In the genomic region with DNA sequence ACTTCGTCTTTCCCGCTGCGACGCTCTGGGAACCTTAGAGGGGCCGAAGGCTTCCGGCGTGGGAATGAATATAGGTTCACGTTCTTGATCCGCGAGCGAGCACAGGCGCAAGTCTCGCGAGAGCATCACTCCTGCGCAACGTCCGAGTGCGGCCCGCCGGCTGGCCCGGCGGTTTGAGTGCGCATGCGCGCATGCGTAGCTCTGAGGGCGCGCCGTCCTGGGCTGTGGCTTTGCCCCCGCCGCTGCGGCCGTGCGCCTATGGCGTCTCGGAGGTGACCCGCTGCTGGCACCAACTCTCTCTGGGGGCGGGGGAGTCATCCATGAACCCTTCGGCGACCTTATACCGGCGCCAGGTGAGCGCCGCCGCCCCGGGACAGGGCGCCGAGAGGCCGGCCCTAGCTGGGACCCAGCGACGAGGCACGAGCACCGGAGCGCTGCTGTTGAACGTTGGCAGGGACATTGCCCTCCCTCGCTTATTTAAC, we compare ENCODE assay signal across 8 mouse cellular contexts. TPM values are rescaled to one million over a fixed set of nuclear protein-coding genes. Genes with fewer than 3 reads are reported as not detected.
A peak's percentile ranks its signal among the peaks of the same experiment; 100 is the strongest.
DNase-seq lines count a peak whose midpoint lies in the region; ATAC-seq and TF ChIP-seq lines count a peak whose summit lies in the region.

A gene (plus strand): TSS at position 172 of the 482 bp plus-strand sequence.

- no peak for TF ChIP-seq CTCF in ES-Bruce4 (IDR thresholded peaks at IDR 0.05; ENCODE audit: low read depth, low read length)

- intact Hi-C loops in heart, postnatal 14 days (cut with DNase I) = no loop called here

- H3K27ac ChIP-seq in ES-Bruce4 (ENCODE audit: insufficient read depth, low read length) = no peak within 1 kb of the TSS; the same call in 1 of the 2 replicates
- H3K27ac ChIP-seq in forebrain, embryonic 14.5 days (ENCODE audit: low read depth, low read length) = peak within 1 kb of the TSS; percentile 81
- peak within 1 kb of the TSS; percentile 92 for H3K27ac ChIP-seq in neural tube, embryonic 15.5 days (replicated peaks)

- H3K9me3 ChIP-seq in ES-Bruce4 (replicated peaks; ENCODE audit: control insufficient read depth, insufficient read depth, low read length, poor library complexity, severe bottlenecking) = no peaks in the 10 kb centered on the region
- no peaks in the 10 kb centered on the region for H3K9me3 ChIP-seq in forebrain, embryonic 14.5 days (replicated peaks; ENCODE audit: control insufficient read depth, low read length)
- no peaks in the 10 kb centered on the region for H3K9me3 ChIP-seq in neural tube, embryonic 15.5 days (replicated peaks)

- H3K9ac ChIP-seq in ES-Bruce4 (ENCODE audit: low read depth, poor library complexity, severe bottlenecking) = peak within 1 kb of the TSS; percentile 92
- H3K9ac ChIP-seq in forebrain, embryonic 14.5 days (ENCODE audit: low read length) = peak within 1 kb of the TSS; percentile 76
- H3K9ac ChIP-seq in neural tube, embryonic 15.5 days (replicated peaks) = peak within 1 kb of the TSS; percentile 94

- peak; percentile 64 for TF ChIP-seq POLR2A in ES-Bruce4 (IDR thresholded peaks at IDR 0.05; ENCODE audit: insufficient read depth, low read length)

- WGBS in forebrain, embryonic 14.5 days = under 1% methylated on average over 56 of the region's 56 CpGs
- under 1% methylated on average over 56 of the region's 56 CpGs for WGBS in neural tube, embryonic 15.5 days

- ATAC-seq in cerebellum, adult (ENCODE audit: insufficient number of reproducible peaks, low FRiP score, low TSS enrichment) = peak; percentile 96
- peak; percentile 99 for ATAC-seq in forebrain, embryonic 14.5 days
- peak; percentile 97 for ATAC-seq in neural tube, embryonic 15.5 days (ENCODE audit: low FRiP score)

- TF ChIP-seq EP300 in ES-Bruce4 (IDR thresholded peaks at IDR 0.05; ENCODE audit: insufficient read depth, low read depth, low read length) = no peak; the same call in 1 of the 2 replicates

- H3K4me2 ChIP-seq in forebrain, embryonic 14.5 days (ENCODE audit: low read length) = peak within 1 kb of the TSS; percentile 69
- H3K4me2 ChIP-seq in neural tube, embryonic 15.5 days = peak within 1 kb of the TSS; percentile 70

- H3K4me3 ChIP-seq in ES-Bruce4 (ENCODE audit: low read depth, low read length) = peak within 1 kb of the TSS; percentile 83
- H3K4me3 ChIP-seq in forebrain, embryonic 14.5 days (ENCODE audit: low read depth, low read length) = peak within 1 kb of the TSS; percentile 55
- peak within 1 kb of the TSS; percentile 79 for H3K4me3 ChIP-seq in neural tube, embryonic 15.5 days (replicated peaks)

- H3K27me3 ChIP-seq in ES-Bruce4 (ENCODE audit: control insufficient read depth, insufficient read depth, low read length, poor library complexity, severe bottlenecking) = no peaks in the 10 kb centered on the region
- no peaks in the 10 kb centered on the region for H3K27me3 ChIP-seq in forebrain, embryonic 14.5 days (replicated peaks; ENCODE audit: control insufficient read depth, insufficient read depth, low read length)
- no peaks in the 10 kb centered on the region for H3K27me3 ChIP-seq in neural tube, embryonic 15.5 days (replicated peaks)

- peaks cover 23% of the 10 kb centered on the region for H3K36me3 ChIP-seq in ES-Bruce4 (ENCODE audit: control insufficient read depth, insufficient read depth, low read length, poor library complexity, severe bottlenecking)
- H3K36me3 ChIP-seq in forebrain, embryonic 14.5 days (ENCODE audit: control insufficient read depth, insufficient read depth, low read length) = peaks cover 32% of the 10 kb centered on the region
- peaks cover 28% of the 10 kb centered on the region for H3K36me3 ChIP-seq in neural tube, embryonic 15.5 days

- H3K4me1 ChIP-seq in ES-Bruce4 (ENCODE audit: control insufficient read depth, insufficient read depth, low read length) = no peaks in the 10 kb centered on the region
- peaks cover 4% of the 10 kb centered on the region for H3K4me1 ChIP-seq in forebrain, embryonic 14.5 days (ENCODE audit: control insufficient read depth, insufficient read depth, low read length)
- peaks cover 8% of the 10 kb centered on the region; the same call in 1 of the 2 replicates for H3K4me1 ChIP-seq in neural tube, embryonic 15.5 days

- peak; percentile 98 for DNase-seq in forebrain, embryonic 14.5 days (ENCODE audit: low spot score)
- peak; percentile 97 for DNase-seq in heart, postnatal 14 days
- DNase-seq in layer of hippocampus, adult 11-12 months (ENCODE audit: low spot score) = peak; percentile 93
- DNase-seq in lung, adult 18-20 months = peak; percentile 92 to 95
- peak; percentile 95 for DNase-seq in testis, postnatal 14 days (ENCODE audit: low spot score)

RNA-seq across cellular contexts. Expression of the gene that starts here (rescaled TPM):
- polyA plus RNA-seq in ES-Bruce4 (2011; ENCODE audit: insufficient read depth, insufficient read length, low read depth, missing spikeins) = 4.1 and 5.4 TPM in 2 replicates
- 4.3 and 5.3 TPM in 2 replicates for polyA plus RNA-seq in forebrain, embryonic 14.5 days (2014; fragmentation: Nextera tagmentation; extraction: Ambion mirVana)
- 1 to 10 TPM; 1.7 to 2.2 TPM for total RNA-seq in heart, postnatal 14 days (2021)
- polyA plus RNA-seq in neural tube, embryonic 15.5 days (2015; fragmentation: Nextera tagmentation; extraction: Ambion mirVana) = 5.0 and 6.6 TPM in 2 replicates
